Mouse (Mus musculus) ZHBTc4 (cell line): ENCODE measurements at regions not wholly inside any gene's neighbourhood (a gene's known extent, or its start where the extent isn't known, plus 50 kb on each side); places are given as distances from the start of the nearest gene placed in this dataset.
A peak's percentile ranks its signal among the peaks of the same experiment; 100 is the strongest.

Source experiments
- DNase-seq: peaks from one replicate; pipeline ENCODE4 v3.0.0-alpha.2; 2011; ENCODE audit warnings: low read depth, low spot score

- no peak for DNase-seq
These were observed 124.0 kb upstream of the Tmc1 start for GRCm38 (mm10) chr19:21077771-21078548.

GRCm38 (mm10) chr19:21068381-21068780, 114.4 kb upstream of the Tmc1 start:
- DNase-seq, result no peak

GRCm38 (mm10) chr19:21066432-21067113, 112.6 kb upstream of the Tmc1 start:
- peak; percentile 18 for DNase-seq

- no peak for DNase-seq
These were observed 110.9 kb upstream of the Tmc1 start for GRCm38 (mm10) chr19:21064902-21065301.

- DNase-seq, result no peak
These were observed 99.9 kb upstream of the Tmc1 start for GRCm38 (mm10) chr19:21053597-21054544.

DNA sequence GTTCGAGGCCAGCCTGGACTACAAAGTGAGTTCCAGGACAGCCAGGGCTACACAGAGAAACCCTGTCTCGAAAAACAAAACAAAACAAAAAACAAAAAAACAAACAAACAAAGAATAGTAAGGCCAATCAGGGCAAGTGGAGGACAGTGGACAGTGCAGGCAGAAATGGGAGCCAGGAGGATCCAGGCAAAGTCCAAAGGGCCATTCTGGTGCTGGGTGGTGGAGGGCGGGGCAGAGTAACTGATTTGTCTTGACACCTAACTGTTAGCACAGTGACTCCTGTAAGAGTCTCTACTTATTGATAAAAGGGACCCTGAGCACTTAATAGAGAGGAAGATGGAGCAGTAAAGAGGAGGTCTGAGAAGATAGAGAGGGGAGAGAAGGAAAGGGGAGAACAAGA, 98.8 kb upstream of the Tmc1 start:
- no peak for DNase-seq

DNA sequence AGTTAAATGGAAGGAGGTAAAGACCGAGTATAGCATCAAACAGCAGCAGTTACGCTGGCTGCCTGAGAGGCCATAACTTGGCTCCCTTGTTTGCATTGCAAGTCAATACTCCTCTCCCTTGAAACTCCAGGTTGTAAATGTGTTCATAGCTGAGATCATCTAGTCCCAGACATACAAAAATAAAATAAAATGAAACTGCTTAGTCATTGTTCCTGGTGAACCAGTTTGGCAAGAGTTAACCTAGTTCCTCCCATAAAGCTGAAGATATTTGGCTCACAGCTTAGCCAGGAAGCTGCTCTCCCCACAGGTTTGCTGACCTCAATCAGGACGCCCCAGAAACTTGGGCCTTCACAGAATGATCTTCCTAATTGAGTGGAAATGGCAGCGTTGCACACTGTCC, 97.9 kb upstream of the Tmc1 start:
- DNase-seq, result no peak

GRCm38 (mm10) chr19:21050994-21051721, 97.2 kb upstream of the Tmc1 start:
- DNase-seq, result no peak

- DNase-seq, result no peak
These were observed 95.3 kb upstream of the Tmc1 start for GRCm38 (mm10) chr19:21049301-21049700.

DNA sequence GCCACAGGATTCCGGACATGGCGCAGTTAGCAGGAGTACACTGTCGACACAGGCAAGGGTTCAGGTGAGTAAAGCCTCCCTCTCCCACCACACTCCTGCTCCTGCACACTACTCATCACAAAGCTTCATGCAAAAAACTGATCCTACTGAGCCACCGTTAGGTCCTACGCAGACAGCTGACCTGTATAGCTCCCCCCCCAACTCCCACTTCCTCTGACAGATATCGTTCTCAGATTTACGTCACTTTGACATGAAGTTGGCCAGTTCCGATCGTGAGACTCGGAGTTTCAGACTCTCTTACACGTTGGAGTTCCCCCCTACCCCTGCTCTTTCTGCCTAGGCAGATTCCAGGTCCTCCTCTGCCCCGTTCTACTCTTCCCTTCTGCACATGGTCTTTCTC, 91.6 kb upstream of the Tmc1 start:
- DNase-seq, result no peak

- DNase-seq, result no peak
These were observed 90.0 kb upstream of the Tmc1 start for GRCm38 (mm10) chr19:21043958-21044357.

DNA sequence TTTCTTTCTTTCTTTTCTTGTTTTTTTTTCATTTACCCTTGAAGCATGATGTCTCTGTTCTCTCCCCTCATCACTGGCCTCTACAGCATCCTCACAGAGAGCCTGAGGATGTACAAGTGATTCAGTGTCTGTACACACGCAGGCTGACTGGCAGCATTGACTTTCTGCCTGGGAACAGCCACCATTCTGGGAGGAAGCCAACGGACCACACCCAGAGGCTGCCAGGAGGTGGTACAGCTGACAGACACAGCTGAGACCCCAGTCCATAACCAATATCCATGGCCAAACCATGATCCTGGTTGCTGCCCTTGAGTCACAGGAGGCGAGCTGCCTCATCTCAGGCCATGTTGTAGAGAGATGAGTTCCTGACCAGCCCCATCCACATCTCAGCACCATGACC, 88.5 kb upstream of the Tmc1 start:
- DNase-seq, result no peak

GRCm38 (mm10) chr19:21037448-21038077, 83.6 kb upstream of the Tmc1 start:
- peak; percentile 72 for DNase-seq

DNA sequence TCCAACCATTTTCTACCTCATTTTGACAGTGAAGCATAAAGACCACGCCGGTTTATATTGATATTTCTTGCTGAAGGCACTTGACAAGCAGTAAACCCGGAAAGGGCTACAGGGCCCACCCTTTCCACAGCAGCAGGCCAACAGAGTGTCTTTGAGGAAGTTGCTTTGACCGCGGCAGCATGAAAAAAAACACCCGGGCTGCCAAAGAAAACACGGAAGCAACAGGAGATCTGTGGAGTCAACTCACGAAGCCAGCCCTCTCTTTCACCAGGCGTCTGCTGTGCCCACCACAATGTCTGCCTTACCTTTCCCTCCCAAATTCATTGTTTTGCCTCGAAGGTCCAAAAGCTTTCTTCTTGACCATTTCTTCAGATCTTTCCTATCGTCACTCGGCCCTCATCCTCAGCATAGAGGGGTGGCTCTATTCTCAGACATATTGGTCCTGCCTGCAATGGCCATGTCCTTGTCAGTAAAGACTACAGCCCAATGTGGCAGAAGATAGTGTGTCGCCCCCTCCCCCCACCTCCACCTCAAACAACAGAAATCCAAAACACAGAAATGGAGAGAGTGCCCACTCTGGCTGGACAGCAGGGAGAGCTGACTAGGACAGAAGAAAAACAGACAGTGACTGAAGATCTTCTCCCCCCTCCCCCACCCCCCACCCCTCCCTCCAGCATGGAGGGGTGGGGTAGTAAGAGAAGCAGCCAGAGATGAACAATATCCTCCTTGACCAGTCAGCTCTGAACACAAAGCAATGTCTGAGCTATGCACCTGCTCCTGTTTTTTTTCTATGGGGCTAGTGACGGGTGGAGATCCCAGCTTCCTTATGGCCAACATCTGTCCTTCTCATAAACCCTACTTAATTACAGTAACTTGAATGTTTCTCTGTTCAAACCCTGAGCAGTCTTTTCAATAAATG, 82.8 kb upstream of the Tmc1 start:
- DNase-seq, result no peak

DNA sequence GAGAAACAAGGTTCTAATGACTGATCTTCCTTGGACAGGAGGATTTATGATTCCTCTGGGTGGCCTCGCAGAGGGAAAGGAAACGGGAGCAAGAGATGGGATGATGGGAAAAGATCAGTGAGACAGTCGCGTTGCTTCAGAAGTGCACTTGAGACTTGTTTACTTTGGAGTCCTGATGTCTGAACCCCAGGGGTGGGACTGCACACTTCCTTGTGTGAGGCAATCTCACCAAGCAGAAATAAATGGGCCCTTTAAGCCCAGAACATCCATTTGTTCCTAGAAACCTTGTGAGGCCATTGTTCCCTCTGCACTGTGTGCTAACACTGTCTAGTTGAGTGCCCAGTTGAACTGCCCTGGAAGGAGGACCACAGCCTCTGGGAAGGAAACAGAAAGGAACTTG, 81.5 kb upstream of the Tmc1 start:
- DNase-seq, result no peak

GRCm38 (mm10) chr19:21033991-21034390, 80.0 kb upstream of the Tmc1 start:
- DNase-seq, result no peak

GRCm38 (mm10) chr19:21032558-21032957, 78.6 kb upstream of the Tmc1 start:
- no peak for DNase-seq

GRCm38 (mm10) chr19:21031768-21032308, 77.8 kb upstream of the Tmc1 start:
- DNase-seq, result no peak

GRCm38 (mm10) chr19:21030971-21031370, 77.0 kb upstream of the Tmc1 start:
- DNase-seq, result no peak

GRCm38 (mm10) chr19:21028981-21029380, 75.0 kb upstream of the Tmc1 start:
- no peak for DNase-seq
